Mouse (Mus musculus): ENCODE data around the gene Smtn.

DNA sequence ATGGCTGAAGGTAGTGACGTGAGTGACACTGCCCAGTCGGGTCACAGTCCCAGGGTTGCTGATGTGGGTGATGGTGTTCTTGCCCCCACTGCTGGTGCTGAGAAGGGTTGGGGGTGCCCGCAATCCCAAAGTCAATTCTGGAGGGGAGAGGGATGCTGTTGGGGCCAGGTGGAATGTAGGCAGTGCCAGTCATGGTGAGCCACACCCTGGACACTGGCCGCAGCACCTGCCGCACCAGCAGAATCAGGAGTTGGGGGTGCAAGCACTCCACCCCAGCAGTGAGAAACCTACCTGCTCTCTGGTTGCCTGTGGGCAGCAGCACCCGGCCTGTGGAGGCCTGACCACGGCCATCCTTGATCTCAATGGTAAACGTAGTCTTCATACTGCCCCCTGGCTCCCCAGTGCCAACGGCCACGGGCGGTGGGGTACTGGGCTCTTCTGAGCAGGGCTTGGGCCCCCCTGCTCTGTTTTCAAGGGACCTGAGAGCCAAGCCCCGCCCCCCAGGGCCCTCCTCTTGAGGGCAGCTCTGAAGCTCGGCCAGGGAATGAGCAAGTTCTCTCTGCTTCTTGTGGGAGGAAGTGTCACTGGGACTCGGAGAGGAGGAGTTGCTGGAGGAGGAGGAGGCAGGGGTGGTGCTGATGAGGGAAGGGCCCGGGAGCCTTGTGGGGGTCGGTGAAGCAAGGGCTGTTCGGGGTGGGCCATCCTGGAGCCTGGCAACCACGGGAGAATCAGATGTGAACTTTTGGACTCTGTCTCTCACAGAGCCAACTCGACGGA is 10.7 kb downstream of the Smtn start:
- TF ChIP-seq POLR2A (IDR thresholded peaks at IDR 0.05; ENCODE audit: control insufficient read depth, low read depth, low read length), result no peak
- no peak for TF ChIP-seq CTCF (IDR thresholded peaks at IDR 0.05; ENCODE audit: control insufficient read depth, insufficient read depth, insufficient replicate concordance, low read depth, low read length)
